Mouse (Mus musculus) limb, embryonic 14.5 days (tissue): ENCODE results near the gene Zfp488. TPM values are rescaled to one million over a fixed set of nuclear protein-coding genes. Genes with fewer than 3 reads are reported as not detected.

Experiments
- ATAC-seq: fragments of 200-750 bp; cut with Nextera tagmentation; 2 replicates; pipeline ENCODE4 v1.8.0; 2017; ENCODE audit warnings: low read depth, moderate number of reproducible peaks, moderate TSS enrichment; ENCODE audit not compliant: low FRiP score
- DNase-seq: peaks from one replicate; pipeline ENCODE4 v3.0.0-alpha.2; 2015; ENCODE audit warnings: low spot score
- H3K27ac ChIP-seq: fragments of 300-500 bp; sonication (generic); replicated peaks from 2 replicates; pipeline ENCODE4 v1.5.1; 2014; ENCODE audit warnings: low read depth, mild to moderate bottlenecking, low read length, moderate library complexity, mixed read lengths
- H3K27me3 ChIP-seq: fragments of 300-500 bp; sonication (generic); 2 replicates; pipeline ENCODE4 v1.6.1; 2014; ENCODE audit warnings: low read length, mixed read lengths; ENCODE audit not compliant: control insufficient read depth, insufficient read depth
- H3K36me3 ChIP-seq: fragments of 300-500 bp; sonication (generic); 2 replicates; pipeline ENCODE4 v1.6.1; 2014; ENCODE audit warnings: mild to moderate bottlenecking, low read length, moderate library complexity, mixed read lengths; ENCODE audit not compliant: control insufficient read depth, insufficient read depth
- H3K4me1 ChIP-seq: fragments of 300-500 bp; sonication (generic); 2 replicates; pipeline ENCODE4 v1.6.1; 2014; ENCODE audit warnings: antibody characterized with exemption, low read length, mixed read lengths; ENCODE audit not compliant: control insufficient read depth, insufficient read depth
- H3K4me2 ChIP-seq: fragments of 300-500 bp; sonication (generic); replicated peaks from 2 replicates; pipeline ENCODE4 v1.6.1; 2014; ENCODE audit warnings: low read depth, mild to moderate bottlenecking, low read length, moderate library complexity; ENCODE audit not compliant: severe bottlenecking
- H3K4me3 ChIP-seq: fragments of 300-500 bp; sonication (generic); replicated peaks from 2 replicates; pipeline ENCODE4 v1.5.1; 2014; ENCODE audit warnings: low read length
- H3K9ac ChIP-seq: fragments of 300-500 bp; sonication (generic); 2 replicates; pipeline ENCODE4 v1.6.1; 2014; ENCODE audit warnings: mild to moderate bottlenecking, low read depth, low read length, moderate library complexity; ENCODE audit not compliant: severe bottlenecking
- H3K9me3 ChIP-seq: fragments of 300-500 bp; sonication (generic); 2 replicates; pipeline ENCODE4 v1.6.1; 2016; ENCODE audit warnings: low read length; ENCODE audit not compliant: control insufficient read depth
- POLR2A ChIP-seq: fragments of 200-500 bp; IDR thresholded peaks from 2 replicates; pipeline ENCODE4 v1.8.0; 2012; ENCODE audit warnings: inconsistent platforms, mild to moderate bottlenecking, moderate library complexity, borderline replicate concordance; ENCODE audit not compliant: insufficient read depth, insufficient read length; ENCODE audit errors: extremely low read depth
- WGBS: fragments of 180-500 bp; shearing (Covaris S2); extraction: QIAGEN DNeasy Blood & Tissue Kit; methylation state at CpG from one replicate; pipeline ENCODE4 v1.1.7; 2014; 5-methylcytosine and 5-hydroxymethylcytosine counted together
- polyA plus RNA-seq, 2 experiments: library from polyadenylated mRNA; depleted of rRNA in 1 of 2; stranded (reverse) in 1 of 2; unstranded in 1 of 2; fragments of >200 nt; fragmentation: Nextera tagmentation in 1 of 2; extraction: Ambion mirVana in 1 of 2; gene quantifications; 2 replicates each; pipeline versions ENCODE4 v1.2.1 to v1.2.3; 2012 to 2014

The Zfp488 gene
- polyA plus RNA-seq, 2 experiments, result 0.21 to 0.65 TPM

DNA sequence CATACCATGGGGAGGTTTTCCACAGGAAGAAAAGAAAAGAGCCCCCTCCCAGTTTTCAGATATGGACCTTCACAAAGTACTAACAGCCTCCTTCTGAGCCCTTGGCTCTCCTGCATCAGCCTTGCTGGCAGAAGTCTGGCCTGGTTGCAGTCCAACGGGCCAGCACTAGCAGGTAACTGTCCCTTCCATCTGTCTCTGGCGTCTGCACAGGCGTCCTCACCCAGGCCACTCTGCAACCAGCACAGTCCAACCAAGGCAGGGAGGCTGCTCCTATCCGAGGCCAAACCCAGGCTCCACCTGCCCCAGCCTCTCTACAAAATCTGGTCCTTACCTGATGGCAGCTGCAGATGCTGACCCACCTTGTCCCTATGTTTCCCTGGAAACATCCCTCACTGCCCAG is 13.4 kb upstream of the Zfp488 start:
- Histone ChIP-seq H3K9ac (no peak overlapping the region), H3K4me2 (no peak overlapping the region), H3K36me3 (no peaks in the 10 kb centered on the region), H3K27me3 (no peaks in the 10 kb centered on the region), H3K4me3 (no peak overlapping the region), H3K27ac (no peak overlapping the region), H3K4me1 (no peaks in the 10 kb centered on the region), H3K9me3 (no peaks in the 10 kb centered on the region)
- DNase-seq (no peak), ATAC-seq (no peak)
- TF ChIP-seq POLR2A, result no peak
- 78% methylated on average over 4 of the region's 4 CpGs for WGBS

DNA sequence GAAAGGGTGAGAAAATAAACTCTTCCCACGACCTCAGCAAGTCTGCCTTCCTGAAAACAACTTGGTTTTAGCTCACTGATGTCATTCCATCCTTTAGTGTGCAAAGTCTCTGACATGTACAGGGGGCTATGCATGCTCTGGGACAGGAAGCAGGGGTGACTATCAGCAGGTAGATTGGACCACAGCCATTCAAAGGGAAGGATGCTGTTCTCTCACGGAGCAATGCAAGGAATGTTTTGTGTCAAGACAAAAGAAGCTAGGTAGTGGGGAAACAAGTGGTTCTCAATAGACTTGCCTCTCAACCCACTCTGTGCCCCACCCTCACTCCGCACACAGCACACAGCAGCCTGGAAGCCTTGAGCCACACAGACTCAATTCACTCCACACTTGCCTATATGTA is 10.6 kb upstream of the Zfp488 start:
- Histone ChIP-seq H3K36me3 (no peaks in the 10 kb centered on the region), H3K4me2 (no peak overlapping the region), H3K27ac (no peak overlapping the region), H3K9me3 (no peaks in the 10 kb centered on the region), H3K4me1 (no peaks in the 10 kb centered on the region), H3K9ac (no peak overlapping the region), H3K4me3 (no peak overlapping the region), H3K27me3 (no peaks in the 10 kb centered on the region)
- 68% methylated on average over 3 of the region's 3 CpGs for WGBS
- DNase-seq (no peak), ATAC-seq (no peak)
- no peak for TF ChIP-seq POLR2A

DNA sequence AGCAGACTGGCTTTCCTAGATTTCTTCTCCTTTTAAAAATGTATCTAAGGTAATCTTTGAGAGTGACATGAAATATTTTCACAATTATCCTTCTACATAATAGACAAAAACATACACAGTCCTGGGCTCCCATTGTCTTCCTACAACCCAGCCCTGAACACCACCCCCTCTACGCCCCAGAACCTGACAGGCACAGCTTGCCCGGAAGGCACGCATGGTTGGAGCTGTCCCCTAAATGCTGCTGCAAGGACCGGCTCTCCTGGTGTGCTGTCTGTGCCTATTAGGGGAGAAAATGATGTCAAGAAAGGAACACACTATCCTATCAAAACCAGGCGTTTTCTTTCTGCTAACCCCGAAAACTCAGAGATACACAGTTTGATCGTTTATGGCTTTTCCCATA is 816 bp downstream of the Zfp488 start:
- DNase-seq, result no peak
- Histone ChIP-seq H3K4me2 (peak overlapping the region; percentile 67; the same call in 1 of the 2 replicates), H3K36me3 (no peaks in the 10 kb centered on the region), H3K4me1 (no peaks in the 10 kb centered on the region), H3K9ac (no peak overlapping the region), H3K4me3 (peak overlapping the region; percentile 37; the same call in 1 of the 2 replicates), H3K27me3 (no peaks in the 10 kb centered on the region), H3K27ac (no peak overlapping the region), H3K9me3 (no peaks in the 10 kb centered on the region)
- 13% methylated on average over 7 of the region's 7 CpGs for WGBS
- TF ChIP-seq POLR2A, result no peak
- ATAC-seq, result no peak

DNA sequence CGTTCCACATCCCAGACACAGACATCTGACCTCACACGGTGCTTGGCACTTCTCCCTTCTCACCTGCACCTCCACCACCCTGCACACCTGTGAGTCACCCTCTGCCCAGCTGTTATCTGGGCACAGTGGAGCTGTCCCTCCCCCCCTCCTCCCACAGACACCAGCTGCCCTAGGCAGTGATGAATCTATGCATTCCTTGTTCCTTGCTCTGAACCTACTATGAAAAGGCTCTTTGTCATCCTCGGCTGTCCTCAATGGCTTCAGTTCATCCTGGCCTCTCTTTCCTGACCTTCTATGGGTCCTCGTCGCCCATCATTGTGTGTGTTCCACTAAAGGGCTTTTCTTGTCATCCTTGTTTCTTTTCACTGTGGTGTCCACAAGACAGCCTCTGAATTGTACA is 3.8 kb downstream of the Zfp488 start:
- Histone ChIP-seq H3K4me3 (no peak overlapping the region), H3K27me3 (no peaks in the 10 kb centered on the region), H3K9ac (no peak overlapping the region), H3K4me1 (no peaks in the 10 kb centered on the region), H3K9me3 (no peaks in the 10 kb centered on the region), H3K4me2 (no peak overlapping the region), H3K27ac (no peak overlapping the region), H3K36me3 (no peaks in the 10 kb centered on the region)
- DNase-seq (no peak), ATAC-seq (no peak)
- 70% methylated on average over 5 of the region's 5 CpGs for WGBS
- no peak for TF ChIP-seq POLR2A

DNA sequence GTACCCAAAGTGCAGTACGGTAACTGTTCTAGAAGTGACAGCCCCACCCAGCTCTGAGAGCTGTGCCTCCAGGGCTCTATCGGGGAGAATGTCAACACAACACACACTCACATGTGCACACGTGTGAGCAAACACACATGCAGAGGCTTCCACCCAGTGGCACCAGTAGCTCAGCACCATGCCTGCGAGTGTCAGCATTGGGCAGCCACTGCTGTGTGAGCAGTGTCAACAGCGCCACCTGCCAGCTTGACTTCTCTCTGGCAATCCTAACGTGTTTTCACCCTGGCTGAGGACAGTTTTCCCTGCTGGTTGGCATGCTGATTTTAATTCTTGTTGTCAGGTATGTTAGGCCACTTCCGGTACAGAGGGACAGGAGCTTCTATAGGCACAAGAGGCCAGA is 5.9 kb downstream of the Zfp488 start:
- no peak overlapping the region for H3K27ac ChIP-seq
- no peak overlapping the region for H3K4me3 ChIP-seq
- WGBS, result 45% methylated on average over 7 of the region's 7 CpGs
- no peak for TF ChIP-seq POLR2A
- no peaks in the 10 kb centered on the region for H3K4me1 ChIP-seq
- ATAC-seq (no peak), DNase-seq (peak; percentile 28)
- no peak overlapping the region for H3K4me2 ChIP-seq
- H3K36me3 ChIP-seq, result no peaks in the 10 kb centered on the region
- no peaks in the 10 kb centered on the region for H3K9me3 ChIP-seq
- H3K27me3 ChIP-seq, result no peaks in the 10 kb centered on the region
- H3K9ac ChIP-seq, result no peak overlapping the region

DNA sequence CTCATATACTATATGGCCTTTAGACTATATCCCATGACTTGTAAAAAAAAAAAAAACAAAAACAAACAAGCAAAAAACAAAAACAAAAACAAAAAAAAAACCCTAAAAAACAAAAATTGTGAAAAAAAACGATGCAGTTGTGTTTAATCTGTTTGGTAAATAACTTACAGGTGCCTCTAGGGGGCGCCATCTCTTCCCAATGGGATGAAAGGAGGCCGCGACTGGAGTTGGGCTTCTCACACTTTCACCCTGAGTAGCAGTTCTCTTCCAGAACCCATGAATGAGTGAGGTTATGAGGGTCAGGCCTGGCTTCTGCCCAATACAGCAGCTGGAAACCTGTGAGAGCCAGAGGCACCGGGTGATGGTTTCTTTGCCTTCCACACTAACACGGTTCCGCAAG is 12.9 kb downstream of the Zfp488 start:
- no peaks in the 10 kb centered on the region for H3K36me3 ChIP-seq
- H3K4me3 ChIP-seq, result no peak overlapping the region
- H3K9ac ChIP-seq, result no peak overlapping the region
- no peaks in the 10 kb centered on the region for H3K9me3 ChIP-seq
- TF ChIP-seq POLR2A, result no peak
- H3K27ac ChIP-seq, result no peak overlapping the region
- H3K27me3 ChIP-seq, result no peaks in the 10 kb centered on the region
- H3K4me1 ChIP-seq, result no peaks in the 10 kb centered on the region
- no peak for DNase-seq
- WGBS, result 56% methylated on average over 7 of the region's 7 CpGs
- no peak for ATAC-seq
- no peak overlapping the region for H3K4me2 ChIP-seq
